ENCODE assay signal across 8 mouse cellular contexts in the genomic region with DNA sequence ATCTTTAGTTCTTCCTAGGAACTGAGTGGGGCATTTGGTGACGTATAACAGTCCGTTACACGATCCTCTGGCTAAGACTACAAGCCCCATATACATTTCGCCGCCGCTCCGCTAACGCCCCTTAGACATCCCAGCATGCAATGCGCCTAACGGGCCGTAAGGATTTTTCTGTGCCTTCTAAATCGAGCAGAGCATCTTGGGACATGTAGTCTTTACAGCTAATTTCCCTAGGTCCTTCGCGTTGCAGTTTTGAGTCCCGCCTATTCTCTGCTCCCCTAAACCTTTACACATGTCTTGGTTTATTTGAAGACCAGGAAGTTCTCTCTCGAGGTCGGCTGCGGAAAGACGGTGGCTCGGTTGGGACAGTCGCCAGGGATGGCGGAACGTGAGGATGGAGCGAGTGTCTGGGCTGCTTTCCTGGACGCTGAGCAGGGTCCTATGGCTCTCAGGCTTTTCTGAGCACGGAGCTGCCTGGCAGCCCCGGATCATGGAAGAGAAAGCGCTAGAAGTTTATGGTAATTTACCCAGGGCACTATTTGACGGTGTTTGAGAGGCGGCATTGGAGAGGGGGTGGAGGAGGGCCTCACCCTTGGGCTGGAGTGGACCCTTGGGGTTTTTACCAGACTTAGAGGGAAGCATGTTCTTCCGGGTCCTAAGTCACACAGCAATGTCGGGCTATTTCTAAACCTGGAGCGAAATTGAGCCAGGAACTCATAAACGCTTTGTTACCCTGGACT. TPM values are rescaled to one million over a fixed set of nuclear protein-coding genes. Genes with fewer than 3 reads are reported as not detected.
DNase-seq lines count a peak whose midpoint lies in the region; ATAC-seq lines count a peak whose summit lies in the region.

A gene (minus strand): TSS at position 132 of the 737 bp plus-strand sequence.
A gene (plus strand): TSS at position 156 of the 737 bp plus-strand sequence.

- peak; percentile 60 for ATAC-seq in hindbrain, embryonic 11.5 days (ENCODE audit: low FRiP score)

- H3K27ac ChIP-seq in hindbrain, embryonic 11.5 days (ENCODE audit: low read depth, low read length) = peak within 1 kb of the TSS; percentile 92; the same call in 1 of the 2 replicates

- no peaks in the 10 kb centered on the region for H3K27me3 ChIP-seq in hindbrain, embryonic 11.5 days (ENCODE audit: control insufficient read depth, insufficient read depth, low read length)

- peak; percentile 92 for DNase-seq in Muller cell, postnatal 12 days (ENCODE audit: inconsistent ontology term)
- DNase-seq in cerebellum, adult 9-11 months = peak; percentile 95
- peak; percentile 95 to 97 for DNase-seq in frontal cortex, adult 2 months (ENCODE audit: extremely low spot score in 1 of 2, low spot score in 1 of 2)
- DNase-seq in hindbrain, embryonic 11.5 days (ENCODE audit: low spot score) = peak; percentile 95
- peak; percentile 87 to 93 for DNase-seq in layer of hippocampus, postnatal 10 days (ENCODE audit: low spot score in 2 of 2)
- DNase-seq in lung, postnatal 10 days = peak; percentile 97
- DNase-seq in ovary, postnatal 36 days (ENCODE audit: low spot score) = peak; percentile 89
- DNase-seq in thymus, postnatal 25 days = peak; percentile 94

- H3K4me2 ChIP-seq in hindbrain, embryonic 11.5 days (replicated peaks; ENCODE audit: low read depth, low read length) = peak within 1 kb of the TSS; percentile 55

- peak within 1 kb of the TSS; percentile 53 for H3K4me3 ChIP-seq in hindbrain, embryonic 11.5 days (ENCODE audit: low read depth, low read length)

- H3K36me3 ChIP-seq in hindbrain, embryonic 11.5 days (ENCODE audit: control insufficient read depth, insufficient read depth, low read length) = no peaks in the 10 kb centered on the region

- H3K4me1 ChIP-seq in hindbrain, embryonic 11.5 days (replicated peaks; ENCODE audit: control insufficient read depth, insufficient read depth, low read length) = no peaks in the 10 kb centered on the region

- 3% methylated on average over 34 of the region's 34 CpGs for WGBS in hindbrain, embryonic 11.5 days

- H3K9ac ChIP-seq in hindbrain, embryonic 11.5 days (ENCODE audit: low read depth, low read length) = peak within 1 kb of the TSS; percentile 66

- no peaks in the 10 kb centered on the region for H3K9me3 ChIP-seq in hindbrain, embryonic 11.5 days (ENCODE audit: control insufficient read depth, low read length)

RNA-seq across cellular contexts. Expression of the first gene that starts in this region (rescaled TPM):
- polyA plus RNA-seq in frontal cortex, adult 2 months (2012; rRNA removed) = 89.1 and 93.5 TPM in 2 replicates
- 127 and 140 TPM in 2 replicates for polyA plus RNA-seq in hindbrain, embryonic 11.5 days (2014; fragmentation: Nextera tagmentation; extraction: Ambion mirVana)
- total RNA-seq in layer of hippocampus, postnatal 10 days (2021) = 10 to 100 TPM; 55.2 to 56.4 TPM

RNA-seq across cellular contexts. Expression of the second gene that starts in this region (rescaled TPM):
- polyA plus RNA-seq in frontal cortex, adult 2 months (2012; rRNA removed) = 29.4 and 31.7 TPM in 2 replicates
- polyA plus RNA-seq in hindbrain, embryonic 11.5 days (2014; fragmentation: Nextera tagmentation; extraction: Ambion mirVana) = 144 and 146 TPM in 2 replicates
- 10 to 100 TPM; 27.2 to 28.9 TPM for total RNA-seq in layer of hippocampus, postnatal 10 days (2021)

Comparison
In these comparisons a context has a peak if more than half of its experiments do, and no peak if none do; other contexts are left out.
1. Peak in every context shown above with its lines: DNase-seq, ATAC-seq, H3K4me3 ChIP-seq and H3K27ac ChIP-seq.